Mouse (Mus musculus): ENCODE measurements around the gene Slc36a1. TPM values are rescaled to one million over a fixed set of nuclear protein-coding genes. Genes with fewer than 3 reads are reported as not detected.

Gene Slc36a1
- polyA plus RNA-seq (2015; fragmentation: Nextera tagmentation; extraction: Ambion mirVana), result 2.4 and 2.8 TPM in 2 replicates

DNA sequence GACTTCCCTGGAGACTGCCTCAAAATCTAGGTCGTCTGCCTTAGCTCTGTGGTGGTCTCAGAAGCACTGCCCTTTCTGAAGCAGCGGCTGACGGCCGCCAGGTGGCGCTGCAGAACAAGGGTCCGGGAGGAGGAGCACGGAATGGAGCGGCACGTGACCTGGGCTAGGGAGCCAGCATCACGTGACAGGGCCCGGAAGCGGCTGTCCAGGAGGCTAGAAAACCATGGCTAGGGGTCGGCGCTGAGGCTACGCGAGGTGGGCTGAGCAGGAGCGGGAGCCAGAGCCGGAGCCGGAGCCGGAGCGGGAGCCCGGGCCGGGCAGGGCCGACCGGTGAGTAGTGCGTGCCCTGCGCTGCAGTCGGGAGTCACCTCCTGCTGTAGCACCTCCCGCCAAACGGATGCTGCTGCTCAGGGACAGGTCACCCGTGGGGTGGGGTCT lies at the start of gene Slc36a1:
TSS of gene Slc36a1 (plus strand) at position 192 of the 438 bp plus-strand sequence.
- Histone ChIP-seq H3K9me3 (no peaks in the 10 kb centered on the region), H3K9ac (peak within 1 kb of the TSS; percentile 69), H3K4me3 (replicated peaks) (peak within 1 kb of the TSS; percentile 70), H3K36me3 (no peaks in the 10 kb centered on the region), H3K4me1 (replicated peaks) (0 out of 2 replicates have a peak, but pooled peaks cover 5% of the 10 kb centered on the region), H3K27ac (no peak within 1 kb of the TSS), H3K27me3 (replicated peaks) (no peaks in the 10 kb centered on the region), H3K4me2 (replicated peaks) (peak within 1 kb of the TSS; percentile 89)
- peak; percentile 95 for ATAC-seq
- under 1% methylated on average over 31 of the region's 31 CpGs for WGBS

GRCm38 (mm10) chr11:55154398-55155069 lies 49.6 kb upstream of the Slc36a1 start:
- Histone ChIP-seq H3K27ac (no peak overlapping the region), H3K9me3 (no peaks in the 10 kb centered on the region), H3K9ac (no peak overlapping the region), H3K4me2 (replicated peaks) (no peak overlapping the region), H3K4me1 (replicated peaks) (no peaks in the 10 kb centered on the region), H3K4me3 (replicated peaks) (no peak overlapping the region), H3K27me3 (replicated peaks) (no peaks in the 10 kb centered on the region), H3K36me3 (no peaks in the 10 kb centered on the region)
- WGBS, result 41% methylated on average over 3 of the region's 3 CpGs
- ATAC-seq, result no peak

DNA sequence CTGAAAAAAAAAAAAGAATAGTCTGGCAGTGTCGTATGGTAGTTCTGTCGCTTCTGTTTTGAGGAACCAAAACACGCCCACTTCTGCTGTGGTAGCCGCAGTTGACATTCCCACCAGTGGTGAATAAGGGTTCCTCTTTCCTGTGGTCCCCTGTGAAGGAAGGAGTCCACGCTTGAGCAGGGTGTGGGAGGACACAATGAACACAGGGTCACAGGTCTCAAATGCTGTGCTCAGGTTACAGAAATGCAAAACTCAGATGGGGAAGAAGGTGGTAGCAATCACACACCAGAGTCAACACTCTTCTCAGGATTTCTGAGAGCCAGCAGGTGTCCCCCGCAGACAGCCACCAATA lies 49.1 kb upstream of the Slc36a1 start:
- Histone ChIP-seq H3K27me3 (replicated peaks) (no peaks in the 10 kb centered on the region), H3K4me2 (replicated peaks) (no peak overlapping the region), H3K9me3 (no peaks in the 10 kb centered on the region), H3K9ac (no peak overlapping the region), H3K36me3 (no peaks in the 10 kb centered on the region), H3K4me3 (replicated peaks) (no peak overlapping the region), H3K4me1 (replicated peaks) (no peaks in the 10 kb centered on the region), H3K27ac (no peak overlapping the region)
- WGBS, result 80% methylated on average over 6 of the region's 6 CpGs
- no peak for ATAC-seq

DNA sequence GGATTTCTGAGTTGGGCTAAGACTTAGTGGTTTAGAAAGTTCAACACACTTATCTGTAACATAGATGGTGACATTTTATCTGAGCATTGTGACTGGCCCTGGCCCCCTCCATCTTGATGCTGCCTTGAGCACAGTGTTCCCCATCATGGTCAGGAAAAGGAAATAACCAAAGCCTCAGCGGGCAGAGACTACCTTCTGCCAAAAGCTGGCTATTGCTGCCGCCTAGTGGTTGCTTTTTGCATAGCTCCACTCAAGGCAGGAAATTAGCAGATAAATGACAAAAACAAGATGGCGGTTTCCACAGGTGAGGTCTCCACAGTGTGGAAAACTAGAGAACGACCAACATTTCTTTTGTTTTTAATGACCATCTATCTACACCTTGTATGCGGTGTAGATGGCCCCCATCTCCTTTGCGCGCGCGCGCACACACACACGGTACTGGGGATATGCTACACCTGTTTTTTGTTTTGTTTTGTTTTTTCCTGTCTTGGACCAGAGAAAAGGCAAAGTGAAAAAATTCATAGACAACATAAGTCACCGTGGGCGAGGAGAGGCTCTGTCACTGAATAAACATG lies 45.3 kb upstream of the Slc36a1 start:
- no peak overlapping the region for H3K4me2 ChIP-seq (replicated peaks)
- no peaks in the 10 kb centered on the region for H3K36me3 ChIP-seq
- H3K9ac ChIP-seq, result no peak overlapping the region
- H3K4me1 ChIP-seq (replicated peaks), result no peaks in the 10 kb centered on the region
- H3K9me3 ChIP-seq, result no peaks in the 10 kb centered on the region
- peak; percentile 31; the same call in 1 of the 2 replicates for ATAC-seq
- WGBS, result 54% methylated on average over 13 of the region's 13 CpGs
- no peak overlapping the region for H3K4me3 ChIP-seq (replicated peaks)
- H3K27ac ChIP-seq, result no peak overlapping the region
- H3K27me3 ChIP-seq (replicated peaks), result no peaks in the 10 kb centered on the region

- H3K27me3 ChIP-seq (replicated peaks), result no peaks in the 10 kb centered on the region
- H3K4me1 ChIP-seq (replicated peaks), result no peaks in the 10 kb centered on the region
- WGBS, result 48% methylated on average over 9 of the region's 9 CpGs
- H3K9ac ChIP-seq, result no peak overlapping the region
- H3K36me3 ChIP-seq, result no peaks in the 10 kb centered on the region
- H3K4me2 ChIP-seq (replicated peaks), result no peak overlapping the region
- ATAC-seq, result no peak
- H3K9me3 ChIP-seq, result no peaks in the 10 kb centered on the region
- H3K27ac ChIP-seq, result no peak overlapping the region
- H3K4me3 ChIP-seq (replicated peaks), result no peak overlapping the region
Observed at GRCm38 (mm10) chr11:55162670-55163069, 41.5 kb upstream of the Slc36a1 start.

DNA sequence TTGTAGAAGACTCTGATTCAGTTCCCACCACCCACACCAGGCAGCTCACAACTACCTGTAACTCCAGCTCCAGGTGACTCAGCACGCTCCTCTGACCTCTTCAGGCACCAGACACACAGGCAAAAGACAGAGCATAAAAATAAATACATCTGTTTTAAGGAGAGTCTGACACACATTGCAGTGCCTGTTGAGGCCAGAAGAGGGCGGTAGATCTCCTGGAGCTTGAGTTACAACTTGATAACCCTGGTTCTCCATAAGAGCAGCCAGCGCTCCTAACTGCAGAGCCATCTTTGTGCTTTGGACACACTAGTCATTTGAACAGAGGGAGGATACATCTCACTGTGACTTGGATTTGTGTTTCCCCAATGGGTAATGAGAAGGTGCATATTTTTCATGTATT lies 39.4 kb upstream of the Slc36a1 start:
- Histone ChIP-seq H3K36me3 (no peaks in the 10 kb centered on the region), H3K9ac (no peak overlapping the region), H3K4me2 (replicated peaks) (no peak overlapping the region), H3K4me3 (replicated peaks) (no peak overlapping the region), H3K9me3 (no peaks in the 10 kb centered on the region), H3K27me3 (replicated peaks) (no peaks in the 10 kb centered on the region), H3K27ac (no peak overlapping the region), H3K4me1 (replicated peaks) (no peaks in the 10 kb centered on the region)
- WGBS, result 43% methylated on average over 3 of the region's 3 CpGs
- no peak for ATAC-seq

DNA sequence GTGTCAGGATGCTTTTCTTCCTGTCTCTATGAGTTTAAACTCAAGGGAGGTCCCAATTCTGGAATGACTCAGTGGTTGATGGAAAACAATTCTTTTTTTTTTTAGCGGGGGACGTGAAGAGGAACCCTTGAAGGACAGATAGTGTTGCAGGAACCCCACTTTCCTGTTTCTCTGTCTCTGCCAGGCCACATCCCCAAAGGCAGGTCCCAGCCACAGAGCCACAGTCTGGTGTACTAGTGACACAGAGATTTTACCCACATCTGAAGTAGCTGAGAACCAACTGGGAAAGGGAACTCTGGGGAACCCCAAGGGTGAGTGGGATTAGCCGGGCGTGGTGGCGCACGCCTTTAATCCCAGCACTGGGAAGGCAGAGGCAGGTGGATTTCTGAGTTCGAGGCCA lies 38.4 kb upstream of the Slc36a1 start:
- no peak overlapping the region for H3K4me2 ChIP-seq (replicated peaks)
- 92% methylated on average over 7 of the region's 7 CpGs for WGBS
- no peaks in the 10 kb centered on the region for H3K9me3 ChIP-seq
- no peak overlapping the region for H3K4me3 ChIP-seq (replicated peaks)
- no peak overlapping the region for H3K9ac ChIP-seq
- H3K36me3 ChIP-seq, result no peaks in the 10 kb centered on the region
- no peak for ATAC-seq
- H3K27me3 ChIP-seq (replicated peaks), result no peaks in the 10 kb centered on the region
- no peaks in the 10 kb centered on the region for H3K4me1 ChIP-seq (replicated peaks)
- H3K27ac ChIP-seq, result no peak overlapping the region

DNA sequence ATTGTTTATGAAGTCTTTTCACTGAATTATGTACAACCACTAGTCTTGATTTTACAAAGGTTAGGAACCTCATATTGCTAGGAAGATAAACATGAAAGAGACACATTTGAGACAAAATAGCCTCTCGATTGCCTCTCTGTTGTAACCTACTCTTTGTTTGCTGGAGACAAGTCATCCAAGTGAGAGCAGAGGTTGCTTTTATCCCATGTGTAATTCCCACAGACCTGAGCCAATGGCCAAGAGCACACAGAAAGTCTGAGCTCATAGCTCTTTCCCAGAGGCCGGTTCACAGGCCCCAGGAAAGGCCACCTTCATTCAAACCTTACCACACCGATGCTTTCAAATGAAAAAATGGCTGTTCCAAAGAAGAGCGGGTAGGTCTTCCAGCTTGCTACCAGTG lies 35.6 kb upstream of the Slc36a1 start:
- no peak overlapping the region for H3K9ac ChIP-seq
- no peak for ATAC-seq
- 78% methylated on average over 4 of the region's 4 CpGs for WGBS

DNA sequence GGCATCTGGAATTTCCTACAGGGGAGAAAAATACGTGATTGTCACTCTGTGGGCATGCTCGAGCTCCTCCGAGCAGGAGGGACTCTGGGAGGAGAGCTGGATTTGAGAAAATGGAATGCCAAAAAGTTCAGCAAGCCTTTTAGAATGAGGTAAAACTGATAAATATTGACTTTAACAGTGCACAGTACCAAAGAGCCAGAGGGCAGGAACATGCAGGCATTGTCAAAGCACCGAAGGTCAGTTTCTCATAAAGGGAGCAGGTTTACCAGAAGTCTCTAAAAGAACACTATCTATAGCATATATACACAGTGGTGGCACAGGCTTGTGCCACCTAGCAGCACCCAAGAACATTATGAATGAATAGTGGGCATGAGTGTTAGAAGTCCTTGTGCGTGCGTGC lies 35.2 kb upstream of the Slc36a1 start:
- no peak for ATAC-seq

More for the DNA sequence above, 35.6 kb upstream of the Slc36a1 start:
- Histone ChIP-seq H3K36me3 (no peaks in the 10 kb centered on the region), H3K4me3 (replicated peaks) (no peak overlapping the region), H3K4me2 (replicated peaks) (no peak overlapping the region), H3K27me3 (replicated peaks) (no peaks in the 10 kb centered on the region), H3K9me3 (no peaks in the 10 kb centered on the region), H3K4me1 (replicated peaks) (no peaks in the 10 kb centered on the region), H3K27ac (no peak overlapping the region)

GRCm38 (mm10) chr11:55170501-55170900 lies 33.6 kb upstream of the Slc36a1 start:
- Histone ChIP-seq H3K4me1 (replicated peaks) (no peaks in the 10 kb centered on the region), H3K27ac (no peak overlapping the region), H3K4me3 (replicated peaks) (no peak overlapping the region), H3K27me3 (replicated peaks) (no peaks in the 10 kb centered on the region), H3K36me3 (no peaks in the 10 kb centered on the region), H3K9ac (no peak overlapping the region), H3K4me2 (replicated peaks) (no peak overlapping the region), H3K9me3 (no peaks in the 10 kb centered on the region)
- no peak for ATAC-seq
- 75% methylated on average over 4 of the region's 4 CpGs for WGBS

More for the DNA sequence above, 35.2 kb upstream of the Slc36a1 start:
- WGBS, result 88% methylated on average over 6 of the region's 6 CpGs
- H3K9me3 ChIP-seq, result no peaks in the 10 kb centered on the region
- no peaks in the 10 kb centered on the region for H3K36me3 ChIP-seq
- H3K4me2 ChIP-seq (replicated peaks), result no peak overlapping the region
- no peaks in the 10 kb centered on the region for H3K4me1 ChIP-seq (replicated peaks)
- no peak overlapping the region for H3K27ac ChIP-seq
- H3K4me3 ChIP-seq (replicated peaks), result no peak overlapping the region
- no peaks in the 10 kb centered on the region for H3K27me3 ChIP-seq (replicated peaks)
- no peak overlapping the region for H3K9ac ChIP-seq

DNA sequence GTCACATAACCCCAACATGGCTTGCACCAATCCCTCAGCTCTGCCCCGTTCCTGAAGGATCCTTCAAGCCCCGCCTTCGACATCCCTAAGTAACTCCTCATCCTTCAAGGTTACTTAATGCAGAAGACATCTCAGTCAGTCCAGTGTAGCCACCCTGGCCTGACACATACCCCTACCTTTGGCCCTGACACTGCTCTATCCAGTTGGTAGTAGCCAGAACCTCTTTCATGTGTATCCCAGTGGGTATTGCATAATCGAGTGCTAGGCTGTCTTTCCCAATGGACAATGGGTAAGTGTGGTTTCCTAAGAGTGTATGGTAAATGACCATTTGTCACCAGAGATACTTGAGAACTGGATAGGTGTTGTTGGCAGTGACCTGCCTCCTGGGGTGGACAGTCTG lies 25.3 kb upstream of the Slc36a1 start:
- no peak for ATAC-seq
- 85% methylated on average over 4 of the region's 4 CpGs for WGBS

DNA sequence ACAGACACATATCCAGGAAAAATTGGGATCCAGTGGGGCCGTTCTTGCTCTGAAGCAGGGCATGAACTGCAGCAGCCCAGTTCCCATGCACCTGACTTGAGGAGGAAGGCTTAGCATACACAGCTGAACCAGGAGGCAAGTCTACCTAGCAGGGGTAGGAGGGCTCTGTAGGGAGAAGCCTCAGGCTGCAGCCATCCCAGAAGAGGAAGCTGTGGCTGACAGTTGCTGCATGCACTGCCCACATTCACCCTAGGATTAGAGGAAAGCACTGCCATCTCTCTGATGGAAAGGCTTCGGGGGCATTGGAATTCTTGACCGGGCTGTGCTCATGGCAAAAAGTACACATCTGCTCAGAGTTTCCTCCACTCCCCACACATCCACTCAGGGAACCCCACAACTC lies 24.3 kb upstream of the Slc36a1 start:
- H3K4me2 ChIP-seq (replicated peaks), result no peak overlapping the region

More for the DNA sequence above, 25.3 kb upstream of the Slc36a1 start:
- Histone ChIP-seq H3K27me3 (replicated peaks) (no peaks in the 10 kb centered on the region), H3K27ac (no peak overlapping the region), H3K9ac (no peak overlapping the region), H3K4me3 (replicated peaks) (no peak overlapping the region), H3K36me3 (no peaks in the 10 kb centered on the region), H3K9me3 (no peaks in the 10 kb centered on the region), H3K4me1 (replicated peaks) (no peaks in the 10 kb centered on the region), H3K4me2 (replicated peaks) (no peak overlapping the region)

GRCm38 (mm10) chr11:55183124-55183523 lies 21.0 kb upstream of the Slc36a1 start:
- 58% methylated on average over 7 of the region's 7 CpGs for WGBS
- H3K27ac ChIP-seq, result no peak overlapping the region

More for the DNA sequence above, 24.3 kb upstream of the Slc36a1 start:
- H3K4me1 ChIP-seq (replicated peaks), result no peaks in the 10 kb centered on the region
- 78% methylated on average over 3 of the region's 3 CpGs for WGBS
- H3K4me3 ChIP-seq (replicated peaks), result no peak overlapping the region
- no peaks in the 10 kb centered on the region for H3K36me3 ChIP-seq
- H3K27ac ChIP-seq, result no peak overlapping the region
- no peaks in the 10 kb centered on the region for H3K9me3 ChIP-seq
- ATAC-seq, result no peak
- H3K27me3 ChIP-seq (replicated peaks), result no peaks in the 10 kb centered on the region
- H3K9ac ChIP-seq, result no peak overlapping the region

More at GRCm38 (mm10) chr11:55183124-55183523, 21.0 kb upstream of the Slc36a1 start:
- Histone ChIP-seq H3K4me2 (replicated peaks) (no peak overlapping the region), H3K4me3 (replicated peaks) (no peak overlapping the region), H3K9ac (no peak overlapping the region), H3K36me3 (no peaks in the 10 kb centered on the region), H3K9me3 (no peaks in the 10 kb centered on the region), H3K27me3 (replicated peaks) (no peaks in the 10 kb centered on the region), H3K4me1 (replicated peaks) (no peaks in the 10 kb centered on the region)
- ATAC-seq, result no peak
